Comparison of ENCODE assay signal across 7 mouse cellular contexts in genomic region chr13:99352758-99353489, GRCm38 (mm10). TPM values are rescaled to one million over a fixed set of nuclear protein-coding genes. Genes with fewer than 3 reads are reported as not detected.
A peak's percentile ranks its signal among the peaks of the same experiment; 100 is the strongest.
DNase-seq lines count a peak whose midpoint lies in the region; ATAC-seq lines count a peak whose summit lies in the region.

No protein-coding gene starts in this region.

- H3K4me3 ChIP-seq in embryonic facial prominence, embryonic 12.5 days: peak overlapping the region; percentile 39
- H3K4me3 ChIP-seq in limb, embryonic 11.5 days (ENCODE audit: low read depth, low read length): peak overlapping the region; percentile 29
- H3K4me3 ChIP-seq in midbrain, embryonic 14.5 days (replicated peaks; ENCODE audit: low read depth, low read length): peak overlapping the region; percentile 46

- H3K4me1 ChIP-seq in embryonic facial prominence, embryonic 12.5 days: no peaks in the 10 kb centered on the region
- no peaks in the 10 kb centered on the region for H3K4me1 ChIP-seq in limb, embryonic 11.5 days (ENCODE audit: control insufficient read depth, insufficient read depth, low read length)
- 0 out of 2 replicates have a peak, but pooled peaks cover 4% of the 10 kb centered on the region for H3K4me1 ChIP-seq in midbrain, embryonic 14.5 days (ENCODE audit: control insufficient read depth, insufficient read depth, low read length)

- ATAC-seq in embryonic facial prominence, embryonic 12.5 days (ENCODE audit: insufficient number of reproducible peaks, insufficient read depth, low FRiP score, low TSS enrichment): peak; percentile 99
- ATAC-seq in limb, embryonic 11.5 days (ENCODE audit: insufficient number of reproducible peaks, low FRiP score, low TSS enrichment, low read depth): peak; percentile 99
- peak; percentile 100 for ATAC-seq in midbrain, embryonic 14.5 days (ENCODE audit: low FRiP score, low TSS enrichment)

- H3K9ac ChIP-seq in embryonic facial prominence, embryonic 12.5 days: no peak overlapping the region
- H3K9ac ChIP-seq in limb, embryonic 11.5 days (ENCODE audit: low read length): peak overlapping the region; percentile 52
- peak overlapping the region; percentile 41; the same call in 1 of the 2 replicates for H3K9ac ChIP-seq in midbrain, embryonic 14.5 days (replicated peaks; ENCODE audit: low read length)

- 12% methylated on average over 28 of the region's 28 CpGs for WGBS in embryonic facial prominence, embryonic 12.5 days
- WGBS in limb, embryonic 11.5 days: 12% methylated on average over 28 of the region's 28 CpGs
- WGBS in midbrain, embryonic 14.5 days: 12% methylated on average over 28 of the region's 28 CpGs

- peak overlapping the region; percentile 76 for H3K27ac ChIP-seq in embryonic facial prominence, embryonic 12.5 days
- 0 out of 2 replicates have a peak overlapping the region, but pooled peaks have one; percentile 12 for H3K27ac ChIP-seq in limb, embryonic 11.5 days (replicated peaks; ENCODE audit: low read depth, low read length)
- H3K27ac ChIP-seq in midbrain, embryonic 14.5 days (replicated peaks; ENCODE audit: low read depth, low read length): peak overlapping the region; percentile 77; the same call in 1 of the 2 replicates

- no peaks in the 10 kb centered on the region for H3K9me3 ChIP-seq in embryonic facial prominence, embryonic 12.5 days
- no peaks in the 10 kb centered on the region for H3K9me3 ChIP-seq in limb, embryonic 11.5 days (ENCODE audit: control insufficient read depth, low read length)
- no peaks in the 10 kb centered on the region for H3K9me3 ChIP-seq in midbrain, embryonic 14.5 days (ENCODE audit: control insufficient read depth, low read length)

- no peaks in the 10 kb centered on the region for H3K27me3 ChIP-seq in embryonic facial prominence, embryonic 12.5 days
- H3K27me3 ChIP-seq in limb, embryonic 11.5 days (ENCODE audit: control insufficient read depth, insufficient read depth, low read length): no peaks in the 10 kb centered on the region
- no peaks in the 10 kb centered on the region for H3K27me3 ChIP-seq in midbrain, embryonic 14.5 days (ENCODE audit: control insufficient read depth, insufficient read depth, low read length)

- peaks cover 21% of the 10 kb centered on the region for H3K36me3 ChIP-seq in embryonic facial prominence, embryonic 12.5 days
- H3K36me3 ChIP-seq in limb, embryonic 11.5 days (ENCODE audit: control insufficient read depth, insufficient read depth, low read length): no peaks in the 10 kb centered on the region; the same call in 1 of the 2 replicates
- H3K36me3 ChIP-seq in midbrain, embryonic 14.5 days (ENCODE audit: control insufficient read depth, insufficient read depth, low read length): peaks cover 23% of the 10 kb centered on the region

- peak overlapping the region; percentile 60 for H3K4me2 ChIP-seq in embryonic facial prominence, embryonic 12.5 days (replicated peaks)
- peak overlapping the region; percentile 36 for H3K4me2 ChIP-seq in limb, embryonic 11.5 days (ENCODE audit: low read depth, severe bottlenecking)
- H3K4me2 ChIP-seq in midbrain, embryonic 14.5 days (ENCODE audit: low read length): peak overlapping the region; percentile 66

- peak; percentile 93 for DNase-seq in adrenal gland, postnatal 25 days
- DNase-seq in heart, adult 11 months: peak; percentile 100
- peak; percentile 91 for DNase-seq in kidney, adult 18-20 months
- peak; percentile 95 for DNase-seq in limb, embryonic 11.5 days (ENCODE audit: low spot score)
- DNase-seq in midbrain, embryonic 14.5 days: peak; percentile 98
- DNase-seq in spleen, adult 18-20 months: peak; percentile 80 to 86

RNA-seq across cellular contexts. Expression of gene Mrps27, which starts 8.3 kb away (rescaled TPM):
- total RNA-seq in adrenal gland, postnatal 25 days (2021): 44.0 and 49.5 TPM in 2 replicates
- polyA plus RNA-seq in embryonic facial prominence, embryonic 12.5 days (2016; fragmentation: Nextera tagmentation; extraction: Ambion mirVana): 63.2 and 64.2 TPM in 2 replicates
- 71.5 and 76.4 TPM in 2 replicates for polyA plus RNA-seq in limb, embryonic 11.5 days (2014; fragmentation: Nextera tagmentation; extraction: Ambion mirVana)
- 36.5 and 38.2 TPM in 2 replicates for polyA plus RNA-seq in midbrain, embryonic 14.5 days (2014; fragmentation: Nextera tagmentation; extraction: Ambion mirVana)

RNA-seq across cellular contexts. Expression of gene Ptcd2, which starts 8.4 kb away (rescaled TPM):
- total RNA-seq in adrenal gland, postnatal 25 days (2021): 40.8 and 41.1 TPM in 2 replicates
- 46.4 and 47.9 TPM in 2 replicates for polyA plus RNA-seq in embryonic facial prominence, embryonic 12.5 days (2016; fragmentation: Nextera tagmentation; extraction: Ambion mirVana)
- polyA plus RNA-seq in limb, embryonic 11.5 days (2014; fragmentation: Nextera tagmentation; extraction: Ambion mirVana): 57.1 and 58.7 TPM in 2 replicates
- 57.3 and 62.2 TPM in 2 replicates for polyA plus RNA-seq in midbrain, embryonic 14.5 days (2014; fragmentation: Nextera tagmentation; extraction: Ambion mirVana)

Comparison
In these comparisons a context has a peak if more than half of its experiments do, and no peak if none do; other contexts are left out.
1. Peak in every context shown above with its lines: DNase-seq, ATAC-seq, H3K4me3 ChIP-seq and H3K27ac ChIP-seq.
2. H3K27ac ChIP-seq: peak in every context shown above with its lines; median percentile 77 in midbrain, embryonic 14.5 days; 76 in embryonic facial prominence, embryonic 12.5 days; 12 in limb, embryonic 11.5 days.